Mouse (Mus musculus) cortical plate, adult 2 months (tissue): Measurements from ENCODE around the gene Rbp4.

Experiments used
- CTCF ChIP-seq: fragments of 200-500 bp; IDR thresholded peaks from 2 replicates; pipeline ENCODE4 v1.5.1; 2011; ENCODE audit warnings: mild to moderate bottlenecking, control low read depth, low read length; ENCODE audit not compliant: insufficient read depth; ENCODE audit errors: extremely low read depth
- POLR2A ChIP-seq: fragments of 200-500 bp; IDR thresholded peaks from 2 replicates; pipeline ENCODE4 v1.6.1; 2011; ENCODE audit warnings: mild to moderate bottlenecking, low read length, control low read depth; ENCODE audit not compliant: insufficient read depth; ENCODE audit errors: extremely low read depth

DNA sequence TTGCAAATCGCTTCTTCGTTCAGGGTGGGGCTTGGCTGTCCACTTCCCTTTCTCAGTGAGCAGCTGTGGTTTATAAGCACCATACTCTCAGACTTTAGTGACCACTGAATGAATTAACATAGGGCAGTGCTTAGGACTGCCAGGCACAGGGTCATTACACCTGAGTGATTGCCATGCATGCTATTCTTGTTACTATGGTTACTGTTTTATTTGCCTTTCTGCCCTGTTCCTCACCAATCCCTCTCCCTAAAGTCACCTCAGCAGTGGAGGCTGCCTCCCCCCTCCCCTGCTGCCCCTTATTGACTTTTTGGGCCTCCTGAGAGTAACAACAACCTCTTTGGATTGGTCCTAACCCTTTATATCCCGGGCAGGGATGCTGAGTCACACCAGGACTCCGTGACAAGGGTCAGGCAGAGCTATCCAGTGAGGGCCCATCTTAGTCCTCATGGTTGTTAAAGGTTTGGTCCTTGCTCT is 33.5 kb downstream of the Rbp4 start:
- TF ChIP-seq POLR2A (no peak), CTCF (no peak)
